Mouse (Mus musculus) limb, embryonic 14.5 days (tissue): Measurements from ENCODE around the gene Dync1i2. TPM values are rescaled to one million over a fixed set of nuclear protein-coding genes. Genes with fewer than 3 reads are reported as not detected.

Experiments used
- ATAC-seq: fragments of 200-750 bp; cut with Nextera tagmentation; 2 replicates; pipeline ENCODE4 v1.8.0; 2017; ENCODE audit warnings: low read depth, moderate number of reproducible peaks, moderate TSS enrichment; ENCODE audit not compliant: low FRiP score
- DNase-seq: peaks from one replicate; pipeline ENCODE4 v3.0.0-alpha.2; 2015; ENCODE audit warnings: low spot score
- H3K27ac ChIP-seq: fragments of 300-500 bp; sonication (generic); replicated peaks from 2 replicates; pipeline ENCODE4 v1.5.1; 2014; ENCODE audit warnings: low read depth, mild to moderate bottlenecking, low read length, moderate library complexity, mixed read lengths
- H3K27me3 ChIP-seq: fragments of 300-500 bp; sonication (generic); 2 replicates; pipeline ENCODE4 v1.6.1; 2014; ENCODE audit warnings: low read length, mixed read lengths; ENCODE audit not compliant: control insufficient read depth, insufficient read depth
- H3K36me3 ChIP-seq: fragments of 300-500 bp; sonication (generic); 2 replicates; pipeline ENCODE4 v1.6.1; 2014; ENCODE audit warnings: mild to moderate bottlenecking, low read length, moderate library complexity, mixed read lengths; ENCODE audit not compliant: control insufficient read depth, insufficient read depth
- H3K4me1 ChIP-seq: fragments of 300-500 bp; sonication (generic); 2 replicates; pipeline ENCODE4 v1.6.1; 2014; ENCODE audit warnings: antibody characterized with exemption, low read length, mixed read lengths; ENCODE audit not compliant: control insufficient read depth, insufficient read depth
- H3K4me2 ChIP-seq: fragments of 300-500 bp; sonication (generic); replicated peaks from 2 replicates; pipeline ENCODE4 v1.6.1; 2014; ENCODE audit warnings: low read depth, mild to moderate bottlenecking, low read length, moderate library complexity; ENCODE audit not compliant: severe bottlenecking
- H3K4me3 ChIP-seq: fragments of 300-500 bp; sonication (generic); replicated peaks from 2 replicates; pipeline ENCODE4 v1.5.1; 2014; ENCODE audit warnings: low read length
- H3K9ac ChIP-seq: fragments of 300-500 bp; sonication (generic); 2 replicates; pipeline ENCODE4 v1.6.1; 2014; ENCODE audit warnings: mild to moderate bottlenecking, low read depth, low read length, moderate library complexity; ENCODE audit not compliant: severe bottlenecking
- H3K9me3 ChIP-seq: fragments of 300-500 bp; sonication (generic); 2 replicates; pipeline ENCODE4 v1.6.1; 2016; ENCODE audit warnings: low read length; ENCODE audit not compliant: control insufficient read depth
- POLR2A ChIP-seq: fragments of 200-500 bp; IDR thresholded peaks from 2 replicates; pipeline ENCODE4 v1.8.0; 2012; ENCODE audit warnings: inconsistent platforms, mild to moderate bottlenecking, moderate library complexity, borderline replicate concordance; ENCODE audit not compliant: insufficient read depth, insufficient read length; ENCODE audit errors: extremely low read depth
- WGBS: fragments of 180-500 bp; shearing (Covaris S2); extraction: QIAGEN DNeasy Blood & Tissue Kit; methylation state at CpG from one replicate; pipeline ENCODE4 v1.1.7; 2014; 5-methylcytosine and 5-hydroxymethylcytosine counted together
- polyA plus RNA-seq, 2 experiments: library from polyadenylated mRNA; depleted of rRNA in 1 of 2; stranded (reverse) in 1 of 2; unstranded in 1 of 2; fragments of >200 nt; fragmentation: Nextera tagmentation in 1 of 2; extraction: Ambion mirVana in 1 of 2; gene quantifications; 2 replicates each; pipeline versions ENCODE4 v1.2.1 to v1.2.3; 2012 to 2014

The Dync1i2 gene
- polyA plus RNA-seq, 2 experiments: 94.7 to 95.0 TPM

- Histone ChIP-seq H3K9ac (no peak overlapping the region), H3K27me3 (no peaks in the 10 kb centered on the region), H3K4me3 (no peak overlapping the region), H3K9me3 (no peaks in the 10 kb centered on the region), H3K4me1 (peaks cover 10% of the 10 kb centered on the region), H3K4me2 (no peak overlapping the region), H3K27ac (no peak overlapping the region), H3K36me3 (peaks cover 6% of the 10 kb centered on the region)
- no peak for ATAC-seq
- no peak for DNase-seq
- 69% methylated on average over 3 of the region's 3 CpGs for WGBS
- no peak for TF ChIP-seq POLR2A
Measured at GRCm38 (mm10) chr2:71302156-71302663, 90.7 kb downstream of the Dync1i2 start.

GRCm38 (mm10) chr2:71303221-71303620, 91.7 kb downstream of the Dync1i2 start:
- ATAC-seq: no peak
- DNase-seq: no peak

GRCm38 (mm10) chr2:71304821-71305220, 93.3 kb downstream of the Dync1i2 start:
- H3K4me1 ChIP-seq: 0 out of 2 replicates have a peak, but pooled peaks cover 4% of the 10 kb centered on the region

More at GRCm38 (mm10) chr2:71303221-71303620, 91.7 kb downstream of the Dync1i2 start:
- no peak overlapping the region for H3K4me2 ChIP-seq
- no peak overlapping the region for H3K27ac ChIP-seq
- H3K36me3 ChIP-seq: peaks cover 9% of the 10 kb centered on the region
- H3K4me3 ChIP-seq: no peak overlapping the region
- H3K9me3 ChIP-seq: no peaks in the 10 kb centered on the region
- peaks cover 5% of the 10 kb centered on the region for H3K4me1 ChIP-seq
- no peak overlapping the region for H3K9ac ChIP-seq
- no peaks in the 10 kb centered on the region for H3K27me3 ChIP-seq
- TF ChIP-seq POLR2A: no peak

GRCm38 (mm10) chr2:71306357-71306756, 94.9 kb downstream of the Dync1i2 start:
- H3K4me3 ChIP-seq: no peak overlapping the region
- no peak overlapping the region for H3K27ac ChIP-seq
- H3K9ac ChIP-seq: no peak overlapping the region
- no peak for ATAC-seq
- 0 out of 2 replicates have a peak, but pooled peaks cover 4% of the 10 kb centered on the region for H3K4me1 ChIP-seq
- no peak for DNase-seq
- peaks cover 21% of the 10 kb centered on the region for H3K36me3 ChIP-seq
- TF ChIP-seq POLR2A: no peak
- H3K27me3 ChIP-seq: no peaks in the 10 kb centered on the region
- no peaks in the 10 kb centered on the region for H3K9me3 ChIP-seq
- H3K4me2 ChIP-seq: no peak overlapping the region

More at GRCm38 (mm10) chr2:71304821-71305220, 93.3 kb downstream of the Dync1i2 start:
- 28% methylated on average over 3 of the region's 3 CpGs for WGBS
- Histone ChIP-seq H3K4me2 (no peak overlapping the region), H3K36me3 (peaks cover 7% of the 10 kb centered on the region), H3K27me3 (no peaks in the 10 kb centered on the region), H3K27ac (no peak overlapping the region), H3K9me3 (no peaks in the 10 kb centered on the region), H3K4me3 (no peak overlapping the region), H3K9ac (no peak overlapping the region)
- ATAC-seq: no peak
- no peak for DNase-seq
- TF ChIP-seq POLR2A: no peak

- no peak overlapping the region for H3K27ac ChIP-seq
- H3K4me3 ChIP-seq: no peak overlapping the region
- H3K4me1 ChIP-seq: no peaks in the 10 kb centered on the region
- DNase-seq: no peak
- no peak for TF ChIP-seq POLR2A
- no peak overlapping the region for H3K4me2 ChIP-seq
- no peaks in the 10 kb centered on the region for H3K27me3 ChIP-seq
- H3K9ac ChIP-seq: no peak overlapping the region
- H3K36me3 ChIP-seq: peaks cover 44% of the 10 kb centered on the region
- 72% methylated on average over 2 of the region's 2 CpGs for WGBS
- ATAC-seq: no peak
- H3K9me3 ChIP-seq: no peaks in the 10 kb centered on the region
Measured at GRCm38 (mm10) chr2:71309726-71310125, 98.2 kb downstream of the Dync1i2 start.

GRCm38 (mm10) chr2:71312067-71312466, 100.6 kb downstream of the Dync1i2 start:
- H3K27ac ChIP-seq: no peak overlapping the region
- DNase-seq: no peak
- H3K4me2 ChIP-seq: no peak overlapping the region
- H3K27me3 ChIP-seq: no peaks in the 10 kb centered on the region
- TF ChIP-seq POLR2A: no peak
- H3K4me1 ChIP-seq: peaks cover 12% of the 10 kb centered on the region; the same call in 1 of the 2 replicates
- 74% methylated on average over 10 of the region's 10 CpGs for WGBS
- H3K36me3 ChIP-seq: peaks cover 46% of the 10 kb centered on the region
- H3K9me3 ChIP-seq: no peaks in the 10 kb centered on the region
- H3K4me3 ChIP-seq: no peak overlapping the region
- H3K9ac ChIP-seq: no peak overlapping the region
- ATAC-seq: no peak

Other genes starting within 250 kb of the Dync1i2 start
- 7.2 and 7.4 TPM in 2 replicates for gene Dcaf17, start 156.4 kb upstream of the Dync1i2 start, polyA plus RNA-seq (2012; rRNA removed)
- 23.0 and 26.0 TPM in 2 replicates for gene Dcaf17, start 156.4 kb upstream of the Dync1i2 start, polyA plus RNA-seq (2014; fragmentation: Nextera tagmentation; extraction: Ambion mirVana)
- 12.8 and 14.8 TPM in 2 replicates for gene Mettl8, start 156.1 kb upstream of the Dync1i2 start, polyA plus RNA-seq (2012; rRNA removed)
- gene Mettl8, start 156.1 kb upstream of the Dync1i2 start, polyA plus RNA-seq (2014; fragmentation: Nextera tagmentation; extraction: Ambion mirVana): 13.6 and 13.9 TPM in 2 replicates
- gene Cybrd1, start 93.8 kb upstream of the Dync1i2 start, polyA plus RNA-seq (2012; rRNA removed): 18.9 and 21.6 TPM in 2 replicates
- gene Cybrd1, start 93.8 kb upstream of the Dync1i2 start, polyA plus RNA-seq (2014; fragmentation: Nextera tagmentation; extraction: Ambion mirVana): 6.5 and 7.4 TPM in 2 replicates
- 30.9 and 37.1 TPM in 2 replicates for gene Slc25a12, start 156.0 kb downstream of the Dync1i2 start, polyA plus RNA-seq (2012; rRNA removed)
- gene Slc25a12, start 156.0 kb downstream of the Dync1i2 start, polyA plus RNA-seq (2014; fragmentation: Nextera tagmentation; extraction: Ambion mirVana): 33.1 and 34.0 TPM in 2 replicates
- 55.3 and 67.3 TPM in 2 replicates for gene Hat1, start 177.3 kb downstream of the Dync1i2 start, polyA plus RNA-seq (2012; rRNA removed)
- 93.9 and 97.1 TPM in 2 replicates for gene Hat1, start 177.3 kb downstream of the Dync1i2 start, polyA plus RNA-seq (2014; fragmentation: Nextera tagmentation; extraction: Ambion mirVana)
- 79.4 and 86.8 TPM in 2 replicates for gene Metap1d, start 241.6 kb downstream of the Dync1i2 start, polyA plus RNA-seq (2012; rRNA removed)
- gene Metap1d, start 241.6 kb downstream of the Dync1i2 start, polyA plus RNA-seq (2014; fragmentation: Nextera tagmentation; extraction: Ambion mirVana): 44.3 and 54.5 TPM in 2 replicates